Mouse (Mus musculus) stomach, postnatal 0 days (tissue): ENCODE data around the gene Bcl3.

Experiments
- CTCF ChIP-seq: IDR thresholded peaks from 2 replicates; pipeline ENCODE4 v1.5.1; 2016; ENCODE audit warnings: antibody characterized with exemption, low read depth, mild to moderate bottlenecking, moderate library complexity
- EP300 ChIP-seq: optimal IDR thresholded peaks from 2 replicates; pipeline ENCODE3; 2016; ENCODE audit warnings: antibody characterized with exemption

DNA sequence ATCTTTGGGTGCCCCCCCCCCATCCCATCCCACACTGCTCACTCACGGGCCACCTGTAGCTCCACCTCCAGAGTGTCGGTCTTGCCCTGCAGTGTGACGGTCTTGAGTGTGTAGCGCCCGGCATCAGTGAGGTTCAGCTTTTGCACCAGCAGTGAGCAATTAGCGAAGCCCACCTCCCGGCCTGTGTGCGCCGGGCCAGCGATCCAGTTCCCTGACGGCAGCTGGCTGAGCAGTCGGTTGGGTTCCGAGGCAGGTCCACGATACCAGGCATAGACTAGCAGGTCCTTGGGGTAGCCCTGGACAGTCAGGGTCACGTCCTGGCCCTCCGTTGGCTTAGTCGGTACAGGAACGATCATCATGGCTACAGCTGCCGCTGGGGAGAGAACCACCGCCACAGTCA lies 31.0 kb upstream of the Bcl3 start:
- TF ChIP-seq CTCF = no peak
- TF ChIP-seq EP300 = no peak
